Comparison of ENCODE assay signal across 8 mouse cellular contexts in the genomic region with DNA sequence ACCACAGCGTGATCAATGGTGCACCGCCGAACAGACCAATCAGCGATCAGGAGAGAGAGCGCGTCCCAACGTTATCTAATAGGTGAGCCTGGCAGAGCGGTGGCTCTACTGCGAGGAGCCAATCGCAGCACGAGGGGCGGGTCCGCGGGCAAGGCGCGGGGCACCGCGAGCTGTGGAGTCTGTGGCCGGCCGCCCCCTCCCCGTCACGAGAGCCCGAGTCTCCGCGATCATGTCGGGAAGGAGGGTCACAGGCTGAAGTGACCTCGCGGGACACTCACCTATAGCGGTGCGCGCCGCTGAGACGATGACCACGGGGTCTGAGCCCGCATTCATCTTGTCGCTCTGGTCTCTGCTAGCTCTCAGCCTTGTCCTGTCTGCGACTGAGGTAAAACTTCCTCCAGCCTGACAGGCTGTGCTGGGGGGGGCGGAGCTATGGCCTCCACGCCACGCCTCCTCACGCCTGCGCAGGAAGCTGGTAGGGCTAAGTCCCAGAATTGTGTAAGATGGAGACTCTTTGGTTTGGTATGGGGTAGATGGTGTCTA. TPM values are rescaled to one million over a fixed set of nuclear protein-coding genes. Genes with fewer than 3 reads are reported as not detected.
A peak's percentile ranks its signal among the peaks of the same experiment; 100 is the strongest.
DNase-seq lines count a peak whose midpoint lies in the region; ATAC-seq and TF ChIP-seq lines count a peak whose summit lies in the region.

A gene (minus strand): TSS at position 417 of the 543 bp plus-strand sequence.

- H3K9me3 ChIP-seq in ES-Bruce4 (replicated peaks; ENCODE audit: control insufficient read depth, insufficient read depth, low read length, poor library complexity, severe bottlenecking): no peaks in the 10 kb centered on the region
- no peaks in the 10 kb centered on the region for H3K9me3 ChIP-seq in forebrain, embryonic 14.5 days (replicated peaks; ENCODE audit: control insufficient read depth, low read length)
- H3K9me3 ChIP-seq in neural tube, embryonic 15.5 days (replicated peaks): no peaks in the 10 kb centered on the region

- ATAC-seq in cerebellum, adult (ENCODE audit: insufficient number of reproducible peaks, low FRiP score, low TSS enrichment): peak; percentile 98
- ATAC-seq in forebrain, embryonic 14.5 days: peak; percentile 99
- peak; percentile 99 for ATAC-seq in neural tube, embryonic 15.5 days (ENCODE audit: low FRiP score)

- peak; percentile 97 for DNase-seq in forebrain, embryonic 14.5 days (ENCODE audit: low spot score)
- DNase-seq in heart, postnatal 14 days: peak; percentile 90 to 94
- peak; percentile 94 for DNase-seq in layer of hippocampus, adult 11-12 months (ENCODE audit: low spot score)
- DNase-seq in lung, adult 18-20 months: peak; percentile 94 to 95
- peak; percentile 93 for DNase-seq in testis, postnatal 14 days (ENCODE audit: low spot score)

- 0% methylated on average over 42 of the region's 42 CpGs for WGBS in forebrain, embryonic 14.5 days
- WGBS in neural tube, embryonic 15.5 days: under 1% methylated on average over 42 of the region's 42 CpGs

- no peak for TF ChIP-seq EP300 in ES-Bruce4 (IDR thresholded peaks at IDR 0.05; ENCODE audit: insufficient read depth, low read depth, low read length)

- intact Hi-C loops in heart, postnatal 14 days (cut with DNase I): no loop called here

- H3K4me2 ChIP-seq in forebrain, embryonic 14.5 days (ENCODE audit: low read length): peak within 1 kb of the TSS; percentile 63
- peak within 1 kb of the TSS; percentile 76 for H3K4me2 ChIP-seq in neural tube, embryonic 15.5 days

- H3K4me1 ChIP-seq in ES-Bruce4 (ENCODE audit: control insufficient read depth, insufficient read depth, low read length): no peaks in the 10 kb centered on the region
- H3K4me1 ChIP-seq in forebrain, embryonic 14.5 days (ENCODE audit: control insufficient read depth, insufficient read depth, low read length): peaks cover 9% of the 10 kb centered on the region; the same call in 1 of the 2 replicates
- peaks cover 32% of the 10 kb centered on the region for H3K4me1 ChIP-seq in neural tube, embryonic 15.5 days

- H3K4me3 ChIP-seq in ES-Bruce4 (ENCODE audit: low read depth, low read length): peak within 1 kb of the TSS; percentile 79
- H3K4me3 ChIP-seq in forebrain, embryonic 14.5 days (ENCODE audit: low read depth, low read length): peak within 1 kb of the TSS; percentile 60
- peak within 1 kb of the TSS; percentile 72 for H3K4me3 ChIP-seq in neural tube, embryonic 15.5 days (replicated peaks)

- H3K27ac ChIP-seq in ES-Bruce4 (ENCODE audit: insufficient read depth, low read length): no peak within 1 kb of the TSS
- peak within 1 kb of the TSS; percentile 88 for H3K27ac ChIP-seq in forebrain, embryonic 14.5 days (ENCODE audit: low read depth, low read length)
- H3K27ac ChIP-seq in neural tube, embryonic 15.5 days (replicated peaks): peak within 1 kb of the TSS; percentile 92

- TF ChIP-seq POLR2A in ES-Bruce4 (IDR thresholded peaks at IDR 0.05; ENCODE audit: insufficient read depth, low read length): peak; percentile 81

- H3K36me3 ChIP-seq in ES-Bruce4 (ENCODE audit: control insufficient read depth, insufficient read depth, low read length, poor library complexity, severe bottlenecking): peaks cover 14% of the 10 kb centered on the region
- peaks cover 27% of the 10 kb centered on the region for H3K36me3 ChIP-seq in forebrain, embryonic 14.5 days (ENCODE audit: control insufficient read depth, insufficient read depth, low read length)
- peaks cover 22% of the 10 kb centered on the region for H3K36me3 ChIP-seq in neural tube, embryonic 15.5 days

- TF ChIP-seq CTCF in ES-Bruce4 (IDR thresholded peaks at IDR 0.05; ENCODE audit: low read depth, low read length): no peak

- H3K27me3 ChIP-seq in ES-Bruce4 (ENCODE audit: control insufficient read depth, insufficient read depth, low read length, poor library complexity, severe bottlenecking): no peaks in the 10 kb centered on the region
- H3K27me3 ChIP-seq in forebrain, embryonic 14.5 days (replicated peaks; ENCODE audit: control insufficient read depth, insufficient read depth, low read length): no peaks in the 10 kb centered on the region
- no peaks in the 10 kb centered on the region for H3K27me3 ChIP-seq in neural tube, embryonic 15.5 days (replicated peaks)

- peak within 1 kb of the TSS; percentile 19 for H3K9ac ChIP-seq in ES-Bruce4 (ENCODE audit: low read depth, poor library complexity, severe bottlenecking)
- peak within 1 kb of the TSS; percentile 65 for H3K9ac ChIP-seq in forebrain, embryonic 14.5 days (ENCODE audit: low read length)
- peak within 1 kb of the TSS; percentile 66 for H3K9ac ChIP-seq in neural tube, embryonic 15.5 days (replicated peaks)

RNA-seq across cellular contexts. Expression of the gene that starts here (rescaled TPM):
- polyA plus RNA-seq in ES-Bruce4 (2011; ENCODE audit: insufficient read depth, insufficient read length, low read depth, missing spikeins): 104 and 106 TPM in 2 replicates
- 211 and 216 TPM in 2 replicates for polyA plus RNA-seq in forebrain, embryonic 14.5 days (2014; fragmentation: Nextera tagmentation; extraction: Ambion mirVana)
- 1 to 10 TPM; 8.2 to 9.6 TPM for total RNA-seq in heart, postnatal 14 days (2021)
- polyA plus RNA-seq in neural tube, embryonic 15.5 days (2015; fragmentation: Nextera tagmentation; extraction: Ambion mirVana): 299 and 347 TPM in 2 replicates
